Mouse (Mus musculus): ENCODE data around the gene Fdx1l. TPM values are rescaled to one million over a fixed set of nuclear protein-coding genes. Genes with fewer than 3 reads are reported as not detected.

Fdx1l gene
- total and polyA plus RNA-seq, 3 experiments = 247 to 361 (median 305) TPM

DNA sequence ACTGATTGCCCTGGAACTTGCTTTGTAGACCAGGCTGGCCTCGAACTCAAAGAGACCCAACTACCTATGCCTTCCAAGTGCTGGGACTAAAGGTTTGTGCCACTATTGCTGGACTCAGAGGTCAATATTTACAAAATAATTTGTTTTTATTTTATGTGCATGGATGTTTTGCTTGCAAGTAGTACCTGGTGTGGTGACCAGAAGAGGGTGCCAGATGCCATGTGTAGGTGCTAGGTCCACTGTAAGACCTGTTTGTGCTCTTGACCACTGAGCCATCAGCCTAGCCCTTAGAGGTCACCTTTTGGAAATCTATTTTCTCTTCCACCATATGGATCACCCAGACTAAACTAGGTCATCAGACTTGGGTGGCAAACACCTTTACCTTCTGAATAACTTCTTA is 50.7 kb downstream of the Fdx1l start:
- Histone ChIP-seq H3K9ac (ENCODE audit: control insufficient read depth, low read depth, low read length, poor library complexity, severe bottlenecking) (no peak overlapping the region), H3K79me2 (ENCODE audit: control insufficient read depth, insufficient read depth, low read length, poor library complexity) (no peaks in the 10 kb centered on the region), H3K27ac (ENCODE audit: control insufficient read depth, low read depth, low read length) (no peak overlapping the region), H3K27me3 (ENCODE audit: control insufficient read depth in 1 of 2, insufficient read depth in 2 of 2, low read length in 2 of 2) (no peaks in the 10 kb centered on the region), H3K9me3 (replicated peaks; ENCODE audit: insufficient read depth, low read length) (no peaks in the 10 kb centered on the region), H3K4me3 (ENCODE audit: control insufficient read depth in 1 of 2, insufficient read depth in 1 of 2, low read depth in 2 of 2, low read length in 2 of 2) (no peak overlapping the region), H3K4me1 (ENCODE audit: control insufficient read depth in 1 of 2, insufficient read depth in 2 of 2, low read length in 2 of 2) (peaks cover 0 to 14% of the 10 kb centered on the region in 2 experiments; a peak in 2 of 4 replicates), H3K36me3 (ENCODE audit: control insufficient read depth in 1 of 2, insufficient read depth in 2 of 2, low read length in 2 of 2) (peaks cover 0 to 8% of the 10 kb centered on the region in 2 experiments; a peak in 2 of 4 replicates)
- DNase-seq (ENCODE audit: low read depth, low spot score) = no peak
- TF ChIP-seq POLR2A (IDR thresholded peaks at IDR 0.05; ENCODE audit: control insufficient read depth in 1 of 2, insufficient read depth in 1 of 2, low read depth in 1 of 2, low read length in 2 of 2, poor library complexity in 1 of 2) = no peak
- TF ChIP-seq TAL1 (IDR thresholded peaks at IDR 0.05; ENCODE audit: low read length) = no peak
- TF ChIP-seq CTCF (IDR thresholded peaks at IDR 0.05 in 2 of 3, conservative IDR thresholded peaks at IDR 0.05 in 1 of 3; ENCODE audit: control insufficient read depth in 1 of 3, insufficient read depth in 1 of 3, low read depth in 2 of 3, low read length in 3 of 3, poor library complexity in 1 of 3, severe bottlenecking in 1 of 3) = peak in 1 of 3 experiments; percentile 23; a peak in 1 of 6 replicates
- TF ChIP-seq E2F4 (IDR thresholded peaks at IDR 0.05; ENCODE audit: borderline replicate concordance, low read depth, low read length) = no peak
- TF ChIP-seq POLR2AphosphoS2 (IDR thresholded peaks at IDR 0.05; ENCODE audit: low read length) = no peak
- no peak for TF ChIP-seq GATA1 (IDR thresholded peaks at IDR 0.05; ENCODE audit: low read depth, low read length)
- TF ChIP-seq SMC3 (IDR thresholded peaks at IDR 0.05; ENCODE audit: low read depth, low read length) = no peak

- H3K9ac ChIP-seq (ENCODE audit: control insufficient read depth, low read depth, low read length, poor library complexity, severe bottlenecking) = no peak overlapping the region
- peaks cover under 1% of the 10 kb centered on the region; the same call in 1 of the 2 replicates for H3K79me2 ChIP-seq (ENCODE audit: control insufficient read depth, insufficient read depth, low read length, poor library complexity)
- TF ChIP-seq E2F4 (IDR thresholded peaks at IDR 0.05; ENCODE audit: borderline replicate concordance, low read depth, low read length) (no peak), KAT2A (conservative IDR thresholded peaks at IDR 0.05; ENCODE audit: low read depth, low read length) (no peak), NRF1 (IDR thresholded peaks at IDR 0.05; ENCODE audit: insufficient read depth, low read depth, low read length, poor library complexity, severe bottlenecking) (no peak), SIN3A (IDR thresholded peaks at IDR 0.05; ENCODE audit: low read length) (no peak), POLR2A (IDR thresholded peaks at IDR 0.05; ENCODE audit: control insufficient read depth in 1 of 2, insufficient read depth in 1 of 2, low read depth in 1 of 2, low read length in 2 of 2, poor library complexity in 1 of 2) (no peak), JUND (IDR thresholded peaks at IDR 0.05; ENCODE audit: low read depth, low read length) (no peak), ZKSCAN1 (IDR thresholded peaks at IDR 0.05; ENCODE audit: low read depth, low read length) (no peak), EP300 (IDR thresholded peaks at IDR 0.05; ENCODE audit: low read depth in 1 of 2, low read length in 2 of 2) (no peak), MAX (IDR thresholded peaks at IDR 0.05; ENCODE audit: low read length) (no peak), ZMIZ1 (IDR thresholded peaks at IDR 0.05; ENCODE audit: low read depth, low read length) (no peak), CHD1 (IDR thresholded peaks at IDR 0.05; ENCODE audit: low read depth, low read length) (no peak), RCOR1 (IDR thresholded peaks at IDR 0.05; ENCODE audit: low read depth, low read length) (no peak), USF1 (IDR thresholded peaks at IDR 0.05; ENCODE audit: low read depth, low read length) (no peak), MAZ (IDR thresholded peaks at IDR 0.05; ENCODE audit: low read depth, low read length) (no peak), CTCF (IDR thresholded peaks at IDR 0.05 in 2 of 3, conservative IDR thresholded peaks at IDR 0.05 in 1 of 3; ENCODE audit: control insufficient read depth in 1 of 3, insufficient read depth in 1 of 3, low read depth in 2 of 3, low read length in 3 of 3, poor library complexity in 1 of 3, severe bottlenecking in 1 of 3) (no peak), MEF2A (IDR thresholded peaks at IDR 0.05; ENCODE audit: extremely low read depth, insufficient replicate concordance, low read depth, low read length, poor library complexity, severe bottlenecking) (no peak), HCFC1 (IDR thresholded peaks at IDR 0.05; ENCODE audit: low read depth, low read length) (no peak)
- H3K4me1 ChIP-seq (ENCODE audit: control insufficient read depth in 1 of 2, insufficient read depth in 2 of 2, low read length in 2 of 2) = peaks cover 2 to 14% of the 10 kb centered on the region in 2 experiments
- DNase-seq (ENCODE audit: low read depth, low spot score) = no peak
- no peaks in the 10 kb centered on the region for H3K27me3 ChIP-seq (ENCODE audit: control insufficient read depth in 1 of 2, insufficient read depth in 2 of 2, low read length in 2 of 2)
- H3K27ac ChIP-seq (ENCODE audit: control insufficient read depth, low read depth, low read length) = no peak overlapping the region
- peaks cover 0 to 9% of the 10 kb centered on the region in 2 experiments; a peak in 2 of 4 replicates for H3K36me3 ChIP-seq (ENCODE audit: control insufficient read depth in 1 of 2, insufficient read depth in 2 of 2, low read length in 2 of 2)
- H3K9me3 ChIP-seq (replicated peaks; ENCODE audit: insufficient read depth, low read length) = no peaks in the 10 kb centered on the region
- H3K4me3 ChIP-seq (ENCODE audit: control insufficient read depth in 1 of 2, insufficient read depth in 1 of 2, low read depth in 2 of 2, low read length in 2 of 2) = no peak overlapping the region
These were observed 51.1 kb downstream of the Fdx1l start for GRCm38 (mm10) chr9:21022288-21022687.

All from MEL (cell line).